Mouse (Mus musculus): ENCODE data around the gene Trmt10a.

- TF ChIP-seq CTCF (IDR thresholded peaks at IDR 0.05; ENCODE audit: low read depth, low read length) (no peak), GATA2 (IDR thresholded peaks at IDR 0.05; ENCODE audit: borderline replicate concordance, low read depth, low read length) (no peak), GATA1 (IDR thresholded peaks at IDR 0.05; ENCODE audit: borderline replicate concordance, low read length) (no peak), TAL1 (conservative IDR thresholded peaks at IDR 0.05; ENCODE audit: low read depth, low read length) (no peak)
These were observed 9.8 kb upstream of the Trmt10a start for GRCm38 (mm10) chr3:138133463-138133862.
